Mouse (Mus musculus) bone marrow, adult 2 months (tissue): ENCODE measurements around the gene Prr5.

Experiments used
- CTCF ChIP-seq: fragments of 200-500 bp; IDR thresholded peaks from 2 replicates; pipeline ENCODE4 v1.5.1; 2011; ENCODE audit warnings: low read length, control low read depth; ENCODE audit not compliant: control insufficient read depth, insufficient read depth
- POLR2A ChIP-seq: fragments of 200-500 bp; IDR thresholded peaks from 2 replicates; pipeline ENCODE4 v1.6.1; 2011; ENCODE audit warnings: low read depth, mild to moderate bottlenecking, control low read depth, low read length, borderline replicate concordance; ENCODE audit not compliant: control insufficient read depth

DNA sequence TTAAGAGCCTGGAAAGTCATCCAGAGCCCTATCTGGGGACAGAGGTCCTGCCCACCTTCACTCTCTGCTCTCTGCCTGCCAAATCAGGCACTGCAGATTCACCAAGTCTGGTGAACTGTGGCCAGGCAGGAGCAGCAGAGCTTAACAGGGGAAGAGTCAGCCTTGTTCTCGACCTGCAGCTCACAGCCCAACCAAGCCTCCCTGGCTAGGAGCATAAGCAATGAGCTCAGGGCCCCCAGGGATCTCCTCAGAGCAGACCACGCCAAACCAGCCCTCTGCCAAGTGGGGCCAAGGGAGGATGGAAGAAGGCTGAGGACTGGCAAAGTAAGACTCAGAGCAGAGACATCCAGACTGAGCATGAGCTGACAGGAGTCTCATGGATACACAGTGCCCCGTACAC is 35.1 kb upstream of the Prr5 start:
- TF ChIP-seq CTCF (no peak), POLR2A (no peak)
